Mouse (Mus musculus): ENCODE measurements around the gene Senp1.

GRCm38 (mm10) chr15:97992027-97992711 lies 101.4 kb downstream of the Senp1 start:
- TF ChIP-seq POLR2AphosphoS5 (IDR thresholded peaks at IDR 0.05; ENCODE audit: insufficient replicate concordance, low read depth, low read length): no peak
- no peak for TF ChIP-seq TAL1 (conservative IDR thresholded peaks at IDR 0.05; ENCODE audit: low read depth, low read length)
- no peak for TF ChIP-seq CTCF (IDR thresholded peaks at IDR 0.05; ENCODE audit: low read depth, low read length)
- TF ChIP-seq GATA1 (IDR thresholded peaks at IDR 0.05; ENCODE audit: borderline replicate concordance, low read length): no peak
- no peak for TF ChIP-seq GATA2 (IDR thresholded peaks at IDR 0.05; ENCODE audit: borderline replicate concordance, low read depth, low read length)
